Mouse (Mus musculus): ENCODE results near the gene Sgpp2.

DNA sequence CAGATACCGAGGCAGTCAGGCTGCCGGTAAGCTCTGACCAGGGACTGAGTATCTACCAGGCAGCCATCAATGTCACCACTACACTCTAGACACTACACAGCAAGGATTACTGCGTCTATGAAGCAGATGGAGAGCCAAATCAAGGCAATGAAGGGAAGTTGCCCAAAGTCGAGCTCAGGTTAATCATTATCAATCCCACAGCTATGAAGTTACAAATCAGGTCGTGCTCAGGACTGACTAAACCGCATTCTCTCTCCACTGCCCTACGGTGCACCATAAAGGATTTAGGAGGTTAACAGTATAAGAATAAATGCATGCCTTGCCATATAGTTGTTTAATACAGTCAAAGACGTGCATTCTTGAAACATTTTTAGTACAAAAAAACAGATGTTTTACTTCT, 136.1 kb downstream of the Sgpp2 start:
- TF ChIP-seq POLR2A (IDR thresholded peaks at IDR 0.05; ENCODE audit: low read depth, low read length) (no peak), CTCF (IDR thresholded peaks at IDR 0.05; ENCODE audit: extremely low read depth, insufficient read depth, insufficient read length, insufficient replicate concordance) (no peak)
